Mouse (Mus musculus) ES-E14 (cell line): ENCODE measurements around the gene Dctn5.

Experiments used
- CHD2 ChIP-seq: IDR thresholded peaks from 2 replicates; pipeline ENCODE4 v1.6.1; 2014; ENCODE audit warnings: mild to moderate bottlenecking, low read depth, low read length, inconsistent platforms
- HCFC1 ChIP-seq: IDR thresholded peaks from 2 replicates; pipeline ENCODE4 v1.6.1; 2012; ENCODE audit warnings: low read length, inconsistent platforms, borderline replicate concordance; ENCODE audit not compliant: insufficient read depth
- ZNF384 ChIP-seq: IDR thresholded peaks from 2 replicates; pipeline ENCODE4 v1.6.1; 2012; ENCODE audit warnings: low read depth, low read length, inconsistent platforms

- TF ChIP-seq CHD2: no peak
- no peak for TF ChIP-seq ZNF384
- TF ChIP-seq HCFC1: no peak
These were observed 5.3 kb downstream of the Dctn5 start for GRCm38 (mm10) chr7:122138190-122138589.
